Mouse (Mus musculus) brain, embryonic 14.5 days (tissue): ENCODE results near the gene Tmem199. TPM values are rescaled to one million over a fixed set of nuclear protein-coding genes. Genes with fewer than 3 reads are reported as not detected.

Experiments
- DNase-seq: peaks from one replicate; pipeline ENCODE4 v3.0.0-alpha.2; 2011; ENCODE audit warnings: low read depth
- CTCF ChIP-seq: fragments of 200-500 bp; IDR thresholded peaks from 2 replicates; pipeline ENCODE4 v1.5.1; 2012; ENCODE audit warnings: inconsistent platforms, mild to moderate bottlenecking, moderate library complexity, borderline replicate concordance; ENCODE audit not compliant: insufficient read depth, insufficient read length; ENCODE audit errors: extremely low read depth
- POLR2A ChIP-seq: fragments of 200-500 bp; IDR thresholded peaks from 2 replicates; pipeline ENCODE4 v1.6.1; 2012; ENCODE audit warnings: mild to moderate bottlenecking, inconsistent platforms, borderline replicate concordance; ENCODE audit not compliant: poor library complexity, insufficient read depth, insufficient read length, severe bottlenecking; ENCODE audit errors: extremely low read depth
- polyA plus RNA-seq: library from polyadenylated mRNA; depleted of rRNA; stranded (reverse); fragments of >200 nt; gene quantifications from 2 replicates; pipeline ENCODE4 v1.2.3, GENCODE M21; 2012; rRNA removed

Gene Tmem199
- polyA plus RNA-seq, 1 experiment: 49.9 TPM

- no peak for DNase-seq
- no peak for TF ChIP-seq POLR2A
- peak; percentile 41; the same call in 1 of the 2 replicates for TF ChIP-seq CTCF
Observed at GRCm38 (mm10) chr11:78461894-78462293, 50.1 kb downstream of the Tmem199 start.

- TF ChIP-seq CTCF (no peak), POLR2A (no peak)
- DNase-seq: no peak
Observed at GRCm38 (mm10) chr11:78458740-78459139, 53.2 kb downstream of the Tmem199 start.

Other genes starting within 250 kb of the Tmem199 start
- gene BC030499, start 221.3 kb downstream of the Tmem199 start, polyA plus RNA-seq: 0.49 and 0.72 TPM in 2 replicates
- 22.0 and 42.0 TPM in 2 replicates for gene Spag5, start 210.6 kb downstream of the Tmem199 start, polyA plus RNA-seq
- 126 and 134 TPM in 2 replicates for gene Aldoc, start 189.2 kb downstream of the Tmem199 start, polyA plus RNA-seq
- 75.3 and 81.7 TPM in 2 replicates for gene Pigs, start 183.8 kb downstream of the Tmem199 start, polyA plus RNA-seq
- 137 and 174 TPM in 2 replicates for gene Unc119, start 168.7 kb downstream of the Tmem199 start, polyA plus RNA-seq
- 0.03 TPM in 2 replicates for gene Foxn1, start 125.6 kb downstream of the Tmem199 start, polyA plus RNA-seq
- not detected in 2 replicates for gene Slc13a2, start 90.0 kb downstream of the Tmem199 start, polyA plus RNA-seq
- gene Slc46a1, start 46.5 kb downstream of the Tmem199 start, polyA plus RNA-seq: 15.1 and 15.5 TPM in 2 replicates
- 43.3 and 53.5 TPM in 2 replicates for gene Sarm1, start 14.4 kb downstream of the Tmem199 start, polyA plus RNA-seq
- gene Vtn, start 13.1 kb downstream of the Tmem199 start, polyA plus RNA-seq: 68.0 and 125 TPM in 2 replicates
- gene Sebox, start 8.7 kb downstream of the Tmem199 start, polyA plus RNA-seq: 0.15 and 0.32 TPM in 2 replicates
- 106 and 117 TPM in 2 replicates for gene Poldip2, start within 50 bp of the Tmem199 start, polyA plus RNA-seq
- 47.2 and 55.3 TPM in 2 replicates for gene Tnfaip1, start 24.2 kb upstream of the Tmem199 start, polyA plus RNA-seq
- 69.7 and 79.3 TPM in 2 replicates for gene Ift20, start 24.2 kb upstream of the Tmem199 start, polyA plus RNA-seq
- 15.2 and 16.6 TPM in 2 replicates for gene Tmem97, start 38.6 kb upstream of the Tmem199 start, polyA plus RNA-seq
- 41.0 and 50.6 TPM in 2 replicates for gene Nlk, start 185.2 kb upstream of the Tmem199 start, polyA plus RNA-seq
- gene Ccnq, start 239.6 kb upstream of the Tmem199 start, polyA plus RNA-seq: 31.7 and 52.6 TPM in 2 replicates